Mouse (Mus musculus) WW6 (cell line): ENCODE measurements around the gene Cotl1.

Source experiments
- DNase-seq: peaks from one replicate; pipeline ENCODE4 v3.0.0-alpha.2; 2013; ENCODE audit warnings: low read depth, low spot score

The Cotl1 gene

GRCm38 (mm10) chr8:119787341-119787740 lies 53.0 kb downstream of the Cotl1 start:
- no peak for DNase-seq

GRCm38 (mm10) chr8:119786871-119787270 lies 53.5 kb downstream of the Cotl1 start:
- no peak for DNase-seq

GRCm38 (mm10) chr8:119785764-119786405 lies 54.5 kb downstream of the Cotl1 start:
- DNase-seq, result no peak

GRCm38 (mm10) chr8:119784676-119785075 lies 55.7 kb downstream of the Cotl1 start:
- no peak for DNase-seq

GRCm38 (mm10) chr8:119784141-119784574 lies 56.2 kb downstream of the Cotl1 start:
- DNase-seq, result no peak

GRCm38 (mm10) chr8:119783579-119783978 lies 56.8 kb downstream of the Cotl1 start:
- DNase-seq, result no peak

- DNase-seq, result no peak
Measured at GRCm38 (mm10) chr8:119782715-119783114, 57.6 kb downstream of the Cotl1 start.

- DNase-seq, result no peak
Measured at GRCm38 (mm10) chr8:119781086-119781840, 59.1 kb downstream of the Cotl1 start.

GRCm38 (mm10) chr8:119780402-119781049 lies 59.8 kb downstream of the Cotl1 start:
- DNase-seq, result no peak

GRCm38 (mm10) chr8:119779013-119779737 lies 61.2 kb downstream of the Cotl1 start:
- DNase-seq, result peak; percentile 81

- DNase-seq, result peak; percentile 97
Measured at GRCm38 (mm10) chr8:119778263-119778662, 62.1 kb downstream of the Cotl1 start, which contains the start of gene Tldc1. TSS of gene Tldc1 (minus strand) at chr8:119778416.

GRCm38 (mm10) chr8:119777765-119778164 lies 62.6 kb downstream of the Cotl1 start:
- DNase-seq, result no peak

- no peak for DNase-seq
Measured at GRCm38 (mm10) chr8:119776668-119777245, 63.6 kb downstream of the Cotl1 start.

GRCm38 (mm10) chr8:119765761-119766444 lies 74.4 kb downstream of the Cotl1 start:
- no peak for DNase-seq

GRCm38 (mm10) chr8:119765311-119765710 lies 75.0 kb downstream of the Cotl1 start:
- DNase-seq, result no peak

- DNase-seq, result no peak
Measured at GRCm38 (mm10) chr8:119762226-119763220, 77.8 kb downstream of the Cotl1 start.

- no peak for DNase-seq
Measured at GRCm38 (mm10) chr8:119761692-119762091, 78.7 kb downstream of the Cotl1 start.
